Comparison of ENCODE assay signal across 21 mouse cellular contexts in the genomic region with DNA sequence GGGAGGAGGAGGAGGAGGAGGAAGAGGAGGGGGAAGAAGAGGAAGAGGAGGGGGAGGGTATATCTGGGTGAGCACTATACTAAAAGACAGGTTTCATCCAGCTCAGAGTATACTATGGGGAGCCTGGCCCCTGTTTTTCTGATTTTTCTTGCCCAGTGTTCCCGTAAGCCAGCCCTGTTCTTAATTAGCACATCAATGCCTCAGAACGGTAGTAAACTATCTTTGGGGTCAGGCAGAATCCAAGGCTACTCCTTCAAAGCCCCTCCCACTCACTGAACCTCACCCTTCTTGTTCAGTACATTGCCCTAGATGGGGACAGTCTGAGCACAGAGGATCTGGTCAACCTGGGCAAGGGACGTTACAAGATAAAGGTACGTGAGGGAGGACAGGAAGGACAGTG. TPM values are rescaled to one million over a fixed set of nuclear protein-coding genes. Genes with fewer than 3 reads are reported as not detected.
"Had no signal": no experiment of that assay in that cellular context is flagged by ENCODE, and none has a peak within 500 bp of the region (broad histone marks: within the 10 kb centered on the region; RNA-seq: fewer than 3 reads in every experiment).

No protein-coding gene starts in this region.

- H3K27me3 ChIP-seq: liver, embryonic 13.5 days; midbrain, embryonic 13.5 days; neural tube, embryonic 13.5 days; stomach, embryonic 15.5 days had no signal

- H3K4me2 ChIP-seq: liver, embryonic 13.5 days; lung, embryonic 14.5 days; midbrain, embryonic 13.5 days; neural tube, embryonic 13.5 days; stomach, embryonic 15.5 days had no signal

- H3K27ac ChIP-seq: left cerebral cortex, adult 2 months; liver, embryonic 13.5 days; midbrain, embryonic 13.5 days; neural tube, embryonic 13.5 days; stomach, embryonic 15.5 days had no signal

- H3K36me3 ChIP-seq: liver, embryonic 13.5 days; midbrain, embryonic 13.5 days had no signal

- H3K4me1 ChIP-seq: neural tube, embryonic 13.5 days; stomach, embryonic 15.5 days had no signal

- H3K4me3 ChIP-seq: left cerebral cortex, adult 2 months; liver, embryonic 13.5 days; megakaryocyte, embryonic 14.5 days; midbrain, embryonic 10.5 days; midbrain, embryonic 13.5 days; myocyte; neural tube, embryonic 13.5 days; stomach, embryonic 15.5 days had no signal

- DNase-seq: kidney, adult 11 months; kidney, adult 8-10 months; kidney, postnatal 14 days; layer of hippocampus, postnatal 36 days; liver, embryonic 13.5 days; lung, embryonic 14.5 days; lung, postnatal 10 days; lung, postnatal 36 days; retina, postnatal 1 day; right cerebral cortex, postnatal 25 days; spleen, adult 18-20 months; thymus, postnatal 25 days had no signal

- H3K9ac ChIP-seq: liver, embryonic 13.5 days; lung, embryonic 14.5 days; midbrain, embryonic 13.5 days; neural tube, embryonic 13.5 days; stomach, embryonic 15.5 days had no signal

- ATAC-seq: midbrain, embryonic 13.5 days; midbrain, embryonic 16.5 days had no signal

- H3K9me3 ChIP-seq: liver, embryonic 13.5 days; megakaryocyte, embryonic 14.5 days; midbrain, embryonic 10.5 days; midbrain, embryonic 13.5 days; neural tube, embryonic 13.5 days; stomach, embryonic 15.5 days had no signal

RNA-seq across cellular contexts. Expression of gene Hal, which starts 1.9 kb away (rescaled TPM):
- polyA plus RNA-seq: midbrain, embryonic 16.5 days; neural tube, embryonic 13.5 days had no signal

RNA-seq across cellular contexts. Expression of gene Amdhd1, which starts 49.4 kb away (rescaled TPM):
- polyA plus RNA-seq: midbrain, embryonic 16.5 days; neural tube, embryonic 13.5 days had no signal

RNA-seq across cellular contexts. Expression of gene Ccdc38, which starts 50.0 kb away (rescaled TPM):
- polyA plus RNA-seq: large intestine, adult 2 months had no signal
